Mouse (Mus musculus): ENCODE measurements at regions not wholly inside any gene's neighbourhood (a gene's known extent, or its start where the extent isn't known, plus 50 kb on each side); places are given as distances from the start of the nearest gene placed in this dataset.

- TF ChIP-seq CTCF (IDR thresholded peaks at IDR 0.05; ENCODE audit: low read depth, low read length), result no peak
- no peak for TF ChIP-seq GATA2 (IDR thresholded peaks at IDR 0.05; ENCODE audit: borderline replicate concordance, low read depth, low read length)
Observed at GRCm38 (mm10) chr1:107897743-107898437, 308.1 kb downstream of the Serpinb8 start.
